8 mouse cellular contexts compared by ENCODE assay signal in the genomic region with DNA sequence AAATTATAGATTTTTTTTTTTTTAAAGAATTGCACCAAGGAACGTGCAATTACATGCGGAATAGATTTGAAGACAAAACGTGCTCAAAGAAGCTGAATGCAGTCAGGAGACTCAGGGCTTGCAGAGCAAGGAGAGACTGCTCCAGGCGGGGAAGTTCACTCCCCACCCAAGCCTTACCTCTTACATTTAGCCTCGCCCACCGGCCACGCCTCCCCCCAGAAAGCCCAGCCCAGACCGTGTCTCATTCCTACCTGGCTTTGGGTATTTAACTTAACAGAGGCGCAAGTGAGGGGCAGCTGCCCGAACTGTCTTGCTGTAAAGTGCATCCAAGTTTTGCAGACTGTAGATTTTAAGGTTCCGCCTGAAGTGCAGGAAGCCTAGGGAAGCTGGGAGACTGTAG.
DNase-seq lines count a peak whose midpoint lies in the region; ATAC-seq and TF ChIP-seq lines count a peak whose summit lies in the region.

No protein-coding gene starts in this region.

- peak; percentile 23 for DNase-seq in c-Kit-positive CD71-positive TER-119-positive erythroid progenitor cells, embryonic 14.5 days (ENCODE audit: low spot score)
- no peak for DNase-seq in hindbrain, embryonic 14.5 days (ENCODE audit: low spot score)
- peak; percentile 15 for DNase-seq in lung, postnatal 14 days
- no peak for DNase-seq in cerebellum, adult 11-12 months
- no peak for DNase-seq in thymus, postnatal 10 days (ENCODE audit: low spot score in 2 of 2)
- no peak for DNase-seq in cerebellum, postnatal 4 days (ENCODE audit: low spot score in 2 of 2)

- H3K4me3 ChIP-seq in E14TG2a.4 (replicated peaks; ENCODE audit: low read length), result peak overlapping the region; percentile 63
- H3K4me3 ChIP-seq in hindbrain, embryonic 14.5 days (replicated peaks; ENCODE audit: low read length), result peak overlapping the region; percentile 8

- WGBS in hindbrain, embryonic 14.5 days, result 7% methylated on average over 11 of the region's 11 CpGs

- peak overlapping the region; percentile 46 for H3K4me2 ChIP-seq in hindbrain, embryonic 14.5 days (replicated peaks)

- no peak for ATAC-seq in hindbrain, embryonic 14.5 days (ENCODE audit: low FRiP score)
- no peak for ATAC-seq in CD4-positive, CD25-positive, alpha-beta regulatory T cell, adult 4 months

- no peak overlapping the region for H3K27ac ChIP-seq in hindbrain, embryonic 14.5 days

- peaks cover 32% of the 10 kb centered on the region for H3K4me1 ChIP-seq in E14TG2a.4 (replicated peaks; ENCODE audit: low read depth, low read length)
- H3K4me1 ChIP-seq in hindbrain, embryonic 14.5 days (replicated peaks; ENCODE audit: control insufficient read depth, insufficient read depth, low read length), result peaks cover 10% of the 10 kb centered on the region; the same call in 1 of the 2 replicates

- 0 out of 2 replicates have a peak, but pooled peaks cover 4% of the 10 kb centered on the region for H3K9me3 ChIP-seq in E14TG2a.4 (ENCODE audit: low read length)
- H3K9me3 ChIP-seq in hindbrain, embryonic 14.5 days (ENCODE audit: control insufficient read depth, low read length), result no peaks in the 10 kb centered on the region

- no peak for TF ChIP-seq CTCF in E14TG2a.4 (conservative IDR thresholded peaks at IDR 0.05; ENCODE audit: low read length)

- H3K9ac ChIP-seq in hindbrain, embryonic 14.5 days, result no peak overlapping the region

- no peaks in the 10 kb centered on the region for H3K36me3 ChIP-seq in E14TG2a.4 (ENCODE audit: insufficient read depth, low read length)
- H3K36me3 ChIP-seq in hindbrain, embryonic 14.5 days (replicated peaks; ENCODE audit: control insufficient read depth, insufficient read depth), result no peaks in the 10 kb centered on the region

- peaks cover 59% of the 10 kb centered on the region for H3K27me3 ChIP-seq in E14TG2a.4 (ENCODE audit: insufficient read depth, low read length)
- H3K27me3 ChIP-seq in hindbrain, embryonic 14.5 days (ENCODE audit: control insufficient read depth, insufficient read depth, low read length), result 0 out of 2 replicates have a peak, but pooled peaks cover 6% of the 10 kb centered on the region

Comparison
In these comparisons a context has a peak if more than half of its experiments do, and no peak if none do; other contexts are left out.
1. DNase-seq: peak in c-Kit-positive CD71-positive TER-119-positive erythroid progenitor cells, embryonic 14.5 days (single experiment) and lung, postnatal 14 days (single experiment); none in hindbrain, embryonic 14.5 days (single experiment), cerebellum, adult 11-12 months (single experiment), thymus, postnatal 10 days (0 of 2) and cerebellum, postnatal 4 days (0 of 2).